Mouse (Mus musculus): ENCODE results near the gene Rps6ka3. TPM values are rescaled to one million over a fixed set of nuclear protein-coding genes. Genes with fewer than 3 reads are reported as not detected.
A peak's percentile ranks its signal among the peaks of the same experiment; 100 is the strongest.

Gene Rps6ka3
- polyA plus RNA-seq, 1 experiment from 2014 or later = 4.8 TPM

DNA sequence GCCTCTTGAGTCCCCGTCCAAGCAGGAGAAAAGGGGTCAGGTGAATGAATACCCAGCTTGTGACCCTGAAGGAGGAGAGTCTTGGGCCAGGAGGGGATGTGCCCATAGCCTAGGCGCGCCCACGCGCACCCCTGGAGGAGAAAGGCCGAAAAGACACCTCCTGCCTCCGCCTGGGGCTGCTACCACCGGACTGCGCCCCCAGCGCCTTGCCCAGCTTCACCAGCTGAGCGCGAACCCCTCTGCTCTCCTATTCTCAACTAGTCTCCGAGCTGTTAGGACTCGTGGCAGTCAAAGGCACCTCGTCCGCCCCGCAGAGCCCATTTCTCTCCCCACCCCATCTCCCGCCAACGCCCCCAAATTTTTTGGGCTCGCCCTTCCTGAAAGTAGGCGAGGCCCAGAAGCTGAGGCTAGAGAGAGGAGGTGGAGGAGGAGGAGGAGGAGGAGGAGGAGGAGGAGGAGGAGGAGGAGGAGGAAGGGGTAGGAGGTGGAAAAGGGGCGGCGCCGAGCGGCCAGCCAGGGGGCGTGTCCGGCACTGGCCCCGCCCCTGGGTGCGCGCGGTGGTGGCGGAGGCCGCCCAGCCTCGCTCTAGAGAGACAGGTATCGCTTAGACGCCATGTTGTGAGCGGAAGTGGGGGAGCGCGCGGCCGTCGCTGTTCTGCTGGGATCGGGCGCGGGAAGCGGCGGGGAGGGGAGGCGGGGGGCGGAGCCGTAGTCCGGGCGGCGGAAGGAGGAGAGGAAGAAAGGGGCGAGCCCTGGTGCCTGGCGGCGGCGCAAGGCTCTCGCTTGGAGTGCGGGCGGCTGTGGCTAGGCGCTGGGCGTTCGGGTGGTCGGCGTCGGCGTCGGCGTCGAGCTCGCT lies 45.2 kb downstream of the Rps6ka3 start:
- Histone ChIP-seq H3K9ac (peak overlapping the region; percentile 79), H3K9me3 (no peaks in the 10 kb centered on the region), H3K27me3 (peaks cover 21% of the 10 kb centered on the region; the same call in 1 of the 2 replicates), H3K4me2 (replicated peaks) (peak overlapping the region; percentile 69), H3K4me3 (peak overlapping the region; percentile 64), H3K4me1 (peaks cover 4% of the 10 kb centered on the region; the same call in 1 of the 2 replicates), H3K36me3 (no peaks in the 10 kb centered on the region), H3K27ac (peak overlapping the region; percentile 89; the same call in 1 of the 2 replicates)
- peak; percentile 97 for ATAC-seq (ENCODE audit: low FRiP score, low read depth)
- WGBS = 23% methylated on average over 43 of the region's 71 CpGs

GRCm38 (mm10) chrX:159256040-159256852 lies 46.1 kb downstream of the Rps6ka3 start:
- WGBS = 15% methylated on average over 33 of the region's 57 CpGs
- peak overlapping the region; percentile 89 for H3K27ac ChIP-seq
- ATAC-seq (ENCODE audit: low FRiP score, low read depth) = no peak

DNA sequence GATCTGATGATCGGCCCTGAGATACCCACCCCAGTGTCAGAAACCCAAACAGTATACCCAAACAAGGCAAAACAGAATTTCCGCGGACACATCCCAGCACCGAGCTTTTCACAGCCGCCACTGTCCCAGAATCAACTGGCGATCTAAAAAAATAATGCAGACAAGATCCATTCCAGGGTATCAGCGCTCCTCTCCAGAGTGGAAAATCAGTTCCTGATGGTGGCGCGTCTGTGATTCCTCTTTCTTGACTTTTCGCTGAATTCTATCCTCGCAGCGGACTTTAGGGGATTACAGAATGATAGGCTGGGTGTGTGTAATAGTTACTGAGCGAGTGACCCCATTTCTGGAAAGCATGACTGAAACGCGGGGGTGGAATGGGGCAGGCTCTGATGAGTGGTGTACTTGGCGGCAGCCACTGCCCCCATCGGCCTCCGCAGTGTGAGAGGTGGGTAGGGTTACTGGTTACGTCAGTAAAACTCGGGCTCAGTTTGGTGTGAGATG lies 46.9 kb downstream of the Rps6ka3 start:
- peaks cover 4% of the 10 kb centered on the region; the same call in 1 of the 2 replicates for H3K4me1 ChIP-seq
- no peak overlapping the region for H3K27ac ChIP-seq
- H3K9me3 ChIP-seq = no peaks in the 10 kb centered on the region
- peak overlapping the region; percentile 69 for H3K4me2 ChIP-seq (replicated peaks)
- 14% methylated on average over 20 of the region's 20 CpGs for WGBS
- peaks cover 17% of the 10 kb centered on the region; the same call in 1 of the 2 replicates for H3K27me3 ChIP-seq
- ATAC-seq (ENCODE audit: low FRiP score, low read depth) = no peak
- peak overlapping the region; percentile 79 for H3K9ac ChIP-seq
- peak overlapping the region; percentile 64 for H3K4me3 ChIP-seq
- no peaks in the 10 kb centered on the region for H3K36me3 ChIP-seq

More at GRCm38 (mm10) chrX:159256040-159256852, 46.1 kb downstream of the Rps6ka3 start:
- H3K4me3 ChIP-seq = peak overlapping the region; percentile 64
- peaks cover 19% of the 10 kb centered on the region; the same call in 1 of the 2 replicates for H3K27me3 ChIP-seq
- peak overlapping the region; percentile 69 for H3K4me2 ChIP-seq (replicated peaks)
- peak overlapping the region; percentile 79 for H3K9ac ChIP-seq
- H3K4me1 ChIP-seq = peaks cover 4% of the 10 kb centered on the region; the same call in 1 of the 2 replicates
- no peaks in the 10 kb centered on the region for H3K36me3 ChIP-seq
- H3K9me3 ChIP-seq = no peaks in the 10 kb centered on the region

DNA sequence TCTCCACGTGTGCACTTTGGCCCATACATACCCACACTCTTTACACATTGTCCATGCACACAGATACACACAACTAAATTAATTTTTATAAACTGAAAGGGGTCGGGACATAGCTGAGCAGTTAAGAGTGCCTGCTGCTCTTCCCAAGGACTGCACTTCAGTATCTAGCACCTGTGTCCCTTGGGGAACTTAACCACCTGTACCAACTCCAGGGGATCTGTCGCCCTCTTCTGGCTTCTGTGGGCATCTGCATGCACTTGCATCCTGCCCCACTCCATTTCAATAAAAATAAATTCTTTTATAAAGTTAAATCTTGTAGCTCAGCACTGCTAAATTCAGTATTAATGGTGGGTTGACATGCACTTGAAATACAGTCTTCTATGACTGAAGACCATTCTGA lies 54.6 kb downstream of the Rps6ka3 start:
- Histone ChIP-seq H3K9ac (no peak overlapping the region), H3K4me1 (no peaks in the 10 kb centered on the region), H3K27me3 (no peaks in the 10 kb centered on the region), H3K36me3 (no peaks in the 10 kb centered on the region), H3K4me2 (replicated peaks) (no peak overlapping the region), H3K27ac (no peak overlapping the region), H3K4me3 (no peak overlapping the region), H3K9me3 (no peaks in the 10 kb centered on the region)
- WGBS = 41% methylated on average over 3 of the region's 3 CpGs
- ATAC-seq (ENCODE audit: low FRiP score, low read depth) = no peak

GRCm38 (mm10) chrX:159269072-159269471 lies 59.0 kb downstream of the Rps6ka3 start:
- Histone ChIP-seq H3K9ac (no peak overlapping the region), H3K9me3 (no peaks in the 10 kb centered on the region), H3K27me3 (peaks cover 3% of the 10 kb centered on the region; the same call in 1 of the 2 replicates), H3K4me2 (replicated peaks) (no peak overlapping the region), H3K27ac (no peak overlapping the region), H3K36me3 (no peaks in the 10 kb centered on the region), H3K4me1 (no peaks in the 10 kb centered on the region), H3K4me3 (no peak overlapping the region)
- ATAC-seq (ENCODE audit: low FRiP score, low read depth) = no peak

DNA sequence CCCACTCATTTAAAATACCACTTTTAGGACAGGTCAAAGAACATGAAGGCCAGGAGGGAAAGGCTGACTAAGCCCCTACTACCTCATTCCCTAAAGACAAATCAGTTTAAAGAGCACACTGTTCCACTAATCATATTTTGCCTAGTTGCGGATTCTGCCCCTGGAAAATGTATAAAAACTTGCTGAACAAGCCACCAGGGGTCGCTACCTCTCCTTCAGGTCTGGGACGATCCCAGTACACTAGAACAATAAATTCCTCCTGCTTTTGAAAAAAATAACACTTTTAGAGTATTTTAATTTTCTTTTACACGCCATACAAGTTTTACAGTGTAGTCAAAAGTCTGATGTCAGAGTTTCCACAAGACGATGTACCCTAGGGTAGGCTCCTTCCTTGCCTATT lies 76.7 kb downstream of the Rps6ka3 start:
- H3K36me3 ChIP-seq = no peaks in the 10 kb centered on the region
- no peak overlapping the region for H3K27ac ChIP-seq
- no peak for ATAC-seq (ENCODE audit: low FRiP score, low read depth)
- no peaks in the 10 kb centered on the region for H3K9me3 ChIP-seq
- H3K4me3 ChIP-seq = no peak overlapping the region
- H3K27me3 ChIP-seq = no peaks in the 10 kb centered on the region
- WGBS = 70% methylated on average over 5 of the region's 5 CpGs
- H3K9ac ChIP-seq = no peak overlapping the region
- H3K4me2 ChIP-seq (replicated peaks) = no peak overlapping the region
- no peaks in the 10 kb centered on the region for H3K4me1 ChIP-seq

DNA sequence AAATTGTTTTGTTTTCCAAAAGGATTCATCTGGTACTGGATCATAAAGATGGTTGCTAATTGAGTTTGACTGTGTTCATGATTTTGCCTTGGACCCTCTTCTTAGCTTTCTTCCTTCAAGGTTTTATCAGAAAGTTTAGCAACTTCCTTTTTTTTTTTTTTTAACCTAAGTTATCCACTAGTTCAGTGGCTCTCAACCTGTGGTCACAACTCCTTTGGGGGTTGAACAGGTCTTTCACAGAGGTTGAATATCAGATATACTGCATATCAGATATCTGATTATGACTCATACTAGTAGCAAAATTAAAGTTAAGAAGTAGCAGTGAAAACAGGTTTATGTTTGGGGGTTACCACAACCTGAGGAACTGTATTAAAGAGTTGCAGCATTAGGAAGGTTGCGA lies 85.8 kb downstream of the Rps6ka3 start:
- no peak overlapping the region for H3K4me3 ChIP-seq
- H3K9me3 ChIP-seq = no peaks in the 10 kb centered on the region
- H3K4me2 ChIP-seq (replicated peaks) = no peak overlapping the region
- no peaks in the 10 kb centered on the region for H3K36me3 ChIP-seq
- no peaks in the 10 kb centered on the region; the same call in 1 of the 2 replicates for H3K27me3 ChIP-seq
- ATAC-seq (ENCODE audit: low FRiP score, low read depth) = no peak
- no peak overlapping the region for H3K27ac ChIP-seq
- WGBS = 98% methylated on average over 1 of the region's 1 CpGs
- no peaks in the 10 kb centered on the region for H3K4me1 ChIP-seq
- H3K9ac ChIP-seq = no peak overlapping the region

DNA sequence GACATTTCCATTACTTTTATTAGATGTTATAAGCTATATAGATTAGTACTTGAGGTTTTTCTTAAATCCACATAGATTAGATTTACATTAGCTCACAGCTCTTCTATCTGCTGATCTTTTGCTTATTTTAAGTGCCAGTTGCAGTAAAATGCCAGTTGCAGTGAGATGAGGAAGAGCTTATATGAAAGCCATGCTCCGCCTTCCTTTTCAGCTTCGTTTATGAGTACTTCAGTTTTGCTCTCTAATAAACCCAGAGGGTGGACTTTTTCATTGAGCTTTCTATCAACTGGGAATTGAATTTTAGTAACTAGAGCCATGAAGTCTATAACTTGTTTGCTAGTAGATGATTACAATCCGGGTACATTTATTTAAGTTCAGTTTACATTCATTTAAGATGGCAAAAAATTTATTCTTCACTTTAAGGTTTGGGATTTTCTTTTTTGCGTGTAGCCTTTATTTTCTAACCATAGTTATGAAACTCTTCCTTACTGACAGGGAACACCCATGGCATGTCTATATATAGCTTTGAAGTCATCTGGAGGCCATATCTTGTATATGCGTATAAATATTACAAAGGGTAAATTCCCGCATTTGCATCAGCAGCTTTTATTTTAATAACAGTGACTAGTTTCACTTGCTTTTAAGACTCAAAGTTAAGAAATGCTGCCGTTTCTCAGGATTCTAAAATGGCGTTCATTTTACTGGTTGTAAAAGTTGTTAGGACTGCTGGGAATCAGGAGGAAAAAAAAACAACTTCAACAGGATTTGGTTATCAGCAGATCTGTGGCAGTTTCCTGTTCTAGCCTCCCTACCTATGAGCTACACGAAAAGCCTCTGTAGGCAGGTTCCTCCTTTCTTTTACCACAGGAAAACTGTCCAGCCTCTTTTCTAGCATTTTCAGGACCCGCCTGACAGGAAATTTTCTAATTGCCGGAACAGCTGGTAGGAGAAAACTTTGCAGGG lies 92.5 kb downstream of the Rps6ka3 start:
- no peak overlapping the region for H3K4me2 ChIP-seq (replicated peaks)
- no peaks in the 10 kb centered on the region for H3K4me1 ChIP-seq
- no peaks in the 10 kb centered on the region for H3K36me3 ChIP-seq
- 66% methylated on average over 11 of the region's 11 CpGs for WGBS
- H3K27ac ChIP-seq = no peak overlapping the region
- no peaks in the 10 kb centered on the region for H3K9me3 ChIP-seq
- no peak for ATAC-seq (ENCODE audit: low FRiP score, low read depth)
- H3K27me3 ChIP-seq = no peaks in the 10 kb centered on the region
- H3K9ac ChIP-seq = no peak overlapping the region
- no peak overlapping the region for H3K4me3 ChIP-seq

GRCm38 (mm10) chrX:159315293-159315692 lies 105.2 kb downstream of the Rps6ka3 start:
- Histone ChIP-seq H3K27me3 (no peaks in the 10 kb centered on the region), H3K36me3 (no peaks in the 10 kb centered on the region; the same call in 1 of the 2 replicates), H3K27ac (no peak overlapping the region), H3K4me2 (replicated peaks) (no peak overlapping the region), H3K9ac (no peak overlapping the region), H3K4me3 (no peak overlapping the region), H3K4me1 (no peaks in the 10 kb centered on the region), H3K9me3 (no peaks in the 10 kb centered on the region)
- ATAC-seq (ENCODE audit: low FRiP score, low read depth) = no peak
- WGBS = 71% methylated on average over 7 of the region's 7 CpGs

DNA sequence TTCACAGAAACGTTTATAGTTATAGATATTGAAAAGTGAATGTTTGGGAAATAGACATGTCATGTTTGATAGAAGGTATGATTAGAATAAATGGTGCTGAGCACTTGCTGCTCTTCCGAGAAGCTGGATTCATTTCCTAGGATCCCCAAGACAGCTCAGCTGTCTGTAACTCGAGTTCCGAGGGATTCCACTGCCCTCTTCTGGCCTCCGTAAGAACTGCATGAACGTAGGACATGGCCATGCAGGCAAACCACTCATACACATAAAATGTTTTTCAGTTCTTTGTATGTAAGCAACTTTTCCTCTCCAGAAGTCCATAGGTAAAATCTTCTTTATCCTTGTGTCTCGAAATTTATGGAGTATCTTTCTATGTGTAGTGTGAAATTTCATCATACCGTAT lies 111.2 kb downstream of the Rps6ka3 start:
- H3K4me3 ChIP-seq = no peak overlapping the region
- ATAC-seq (ENCODE audit: low FRiP score, low read depth) = no peak
- H3K27me3 ChIP-seq = no peaks in the 10 kb centered on the region
- 32% methylated on average over 8 of the region's 8 CpGs for WGBS
- no peaks in the 10 kb centered on the region for H3K9me3 ChIP-seq
- H3K4me1 ChIP-seq = no peaks in the 10 kb centered on the region
- no peaks in the 10 kb centered on the region; the same call in 1 of the 2 replicates for H3K36me3 ChIP-seq
- no peak overlapping the region for H3K27ac ChIP-seq
- no peak overlapping the region for H3K4me2 ChIP-seq (replicated peaks)
- H3K9ac ChIP-seq = no peak overlapping the region

DNA sequence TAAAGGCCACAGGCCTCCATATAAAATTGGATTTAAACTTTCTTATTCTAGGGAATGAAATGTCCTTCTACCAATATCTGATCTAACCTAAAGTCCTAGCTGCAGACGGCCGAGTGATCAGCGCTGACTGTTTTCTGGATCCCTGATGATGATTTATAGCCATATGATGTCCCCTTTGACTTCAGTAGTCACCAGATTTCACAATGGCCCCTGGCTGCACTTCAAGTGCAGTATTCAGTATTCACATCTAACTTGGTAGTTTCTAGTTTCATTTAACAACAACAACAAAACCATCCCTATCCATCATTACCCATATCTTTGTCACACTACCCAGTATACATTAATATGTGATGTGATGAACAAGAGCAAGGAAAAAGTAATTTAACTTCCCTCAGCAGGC lies 154.4 kb downstream of the Rps6ka3 start:
- Histone ChIP-seq H3K9ac (no peak overlapping the region), H3K4me1 (no peaks in the 10 kb centered on the region), H3K4me3 (no peak overlapping the region), H3K27me3 (peaks cover 7% of the 10 kb centered on the region; the same call in 1 of the 2 replicates), H3K9me3 (no peaks in the 10 kb centered on the region), H3K27ac (no peak overlapping the region), H3K36me3 (peaks cover 12% of the 10 kb centered on the region), H3K4me2 (replicated peaks) (no peak overlapping the region)
- 85% methylated on average over 3 of the region's 3 CpGs for WGBS
- no peak for ATAC-seq (ENCODE audit: low FRiP score, low read depth)
